Comparison of ENCODE assay signal across 8 mouse cellular contexts in genomic region chr8:120416522-120417394, GRCm38 (mm10).
DNase-seq lines count a peak whose midpoint lies in the region; ATAC-seq and TF ChIP-seq lines count a peak whose summit lies in the region.
"Had no signal": no experiment of that assay in that cellular context is flagged by ENCODE, and none has a peak within 500 bp of the region (broad histone marks: within the 10 kb centered on the region; RNA-seq: fewer than 3 reads in every experiment).

No protein-coding gene starts in this region.

- 7% methylated on average over 33 of the region's 33 CpGs for WGBS in hindbrain, postnatal 0 days
- 1% methylated on average over 33 of the region's 33 CpGs for WGBS in limb, embryonic 11.5 days
- 4% methylated on average over 33 of the region's 33 CpGs for WGBS in midbrain, embryonic 11.5 days

- ATAC-seq in hindbrain, postnatal 0 days, result peak; percentile 85
- ATAC-seq in limb, embryonic 11.5 days (ENCODE audit: insufficient number of reproducible peaks, low FRiP score, low TSS enrichment, low read depth), result peak; percentile 79
- peak; percentile 85 for ATAC-seq in midbrain, embryonic 11.5 days (ENCODE audit: low FRiP score)

- H3K9me3 ChIP-seq in hindbrain, postnatal 0 days (ENCODE audit: low read length), result no peaks in the 10 kb centered on the region
- no peaks in the 10 kb centered on the region for H3K9me3 ChIP-seq in limb, embryonic 11.5 days (ENCODE audit: control insufficient read depth, low read length)
- H3K9me3 ChIP-seq in midbrain, embryonic 11.5 days (ENCODE audit: control insufficient read depth, low read length), result no peaks in the 10 kb centered on the region

- no peaks in the 10 kb centered on the region for H3K27me3 ChIP-seq in hindbrain, postnatal 0 days (ENCODE audit: insufficient read depth, low read length)
- 0 out of 2 replicates have a peak, but pooled peaks cover 2% of the 10 kb centered on the region for H3K27me3 ChIP-seq in limb, embryonic 11.5 days (ENCODE audit: control insufficient read depth, insufficient read depth, low read length)
- H3K27me3 ChIP-seq in midbrain, embryonic 11.5 days (ENCODE audit: control insufficient read depth, insufficient read depth, low read length), result no peaks in the 10 kb centered on the region; the same call in none of the 2 replicates
- 0 out of 2 replicates have a peak, but pooled peaks cover 2% of the 10 kb centered on the region for H3K27me3 ChIP-seq in splenic B cell, adult 2 months (ENCODE audit: control insufficient read depth, insufficient read depth, low read length, poor library complexity, severe bottlenecking)

- H3K4me2 ChIP-seq in hindbrain, postnatal 0 days (ENCODE audit: low read depth, low read length), result peak overlapping the region; percentile 34
- peak overlapping the region; percentile 43 for H3K4me2 ChIP-seq in limb, embryonic 11.5 days (ENCODE audit: low read depth, severe bottlenecking)
- H3K4me2 ChIP-seq in midbrain, embryonic 11.5 days, result peak overlapping the region; percentile 31

- TF ChIP-seq POLR2A in cortical plate, adult 2 months (IDR thresholded peaks at IDR 0.05; ENCODE audit: extremely low read depth, insufficient read depth, low read length), result no peak

- H3K4me3 ChIP-seq in cortical plate, adult 2 months (ENCODE audit: insufficient read depth, low read length), result no peak overlapping the region
- no peak overlapping the region for H3K4me3 ChIP-seq in hindbrain, postnatal 0 days (ENCODE audit: low read length)
- H3K4me3 ChIP-seq in limb, embryonic 11.5 days (ENCODE audit: low read depth, low read length), result peak overlapping the region; percentile 7; the same call in 1 of the 2 replicates
- 0 out of 2 replicates have a peak overlapping the region, but pooled peaks have one; percentile 3 for H3K4me3 ChIP-seq in midbrain, embryonic 11.5 days (ENCODE audit: low read depth, low read length)

- H3K4me1 ChIP-seq in cortical plate, adult 2 months (ENCODE audit: control insufficient read depth, insufficient read depth, low read length), result peaks cover 10% of the 10 kb centered on the region
- H3K4me1 ChIP-seq in hindbrain, postnatal 0 days (ENCODE audit: insufficient read depth, low read length), result peaks cover 43% of the 10 kb centered on the region
- peaks cover 67% of the 10 kb centered on the region for H3K4me1 ChIP-seq in limb, embryonic 11.5 days (ENCODE audit: control insufficient read depth, insufficient read depth, low read length)
- peaks cover 51% of the 10 kb centered on the region for H3K4me1 ChIP-seq in midbrain, embryonic 11.5 days (ENCODE audit: control insufficient read depth, insufficient read depth, low read length)

- H3K27ac ChIP-seq in cortical plate, adult 2 months (ENCODE audit: insufficient read depth, low read length), result 0 out of 2 replicates have a peak overlapping the region, but pooled peaks have one; percentile 18
- peak overlapping the region; percentile 81 for H3K27ac ChIP-seq in hindbrain, postnatal 0 days
- peak overlapping the region; percentile 94 for H3K27ac ChIP-seq in limb, embryonic 11.5 days (replicated peaks; ENCODE audit: low read depth, low read length)
- peak overlapping the region; percentile 92 for H3K27ac ChIP-seq in midbrain, embryonic 11.5 days (ENCODE audit: low read depth, low read length)
- H3K27ac ChIP-seq: macrophage had no signal

- 0 out of 2 replicates have a peak overlapping the region, but pooled peaks have one; percentile 18 for H3K9ac ChIP-seq in hindbrain, postnatal 0 days (replicated peaks; ENCODE audit: low read length)
- peak overlapping the region; percentile 13 for H3K9ac ChIP-seq in limb, embryonic 11.5 days (ENCODE audit: low read length)
- H3K9ac ChIP-seq in midbrain, embryonic 11.5 days (ENCODE audit: low read length), result peak overlapping the region; percentile 61

- no peaks in the 10 kb centered on the region for H3K36me3 ChIP-seq in hindbrain, postnatal 0 days (ENCODE audit: insufficient read depth, low read length)
- H3K36me3 ChIP-seq in limb, embryonic 11.5 days (ENCODE audit: control insufficient read depth, insufficient read depth, low read length), result no peaks in the 10 kb centered on the region
- H3K36me3 ChIP-seq in midbrain, embryonic 11.5 days (ENCODE audit: control insufficient read depth, insufficient read depth, low read length), result no peaks in the 10 kb centered on the region
- no peaks in the 10 kb centered on the region for H3K36me3 ChIP-seq in splenic B cell, adult 2 months (ENCODE audit: control insufficient read depth, insufficient read depth, low read length, poor library complexity, severe bottlenecking)

- DNase-seq in adrenal gland, adult 2 months, result peak; percentile 76
- DNase-seq in gastrocnemius, postnatal 25 days, result peak; percentile 78
- peak; percentile 93 for DNase-seq in hindbrain, postnatal 0 days (ENCODE audit: low spot score)
- peak; percentile 83 for DNase-seq in limb, embryonic 11.5 days (ENCODE audit: low spot score)
- peak; percentile 96 for DNase-seq in midbrain, embryonic 11.5 days (ENCODE audit: low spot score, missing footprints)
- peak; percentile 70 for DNase-seq in splenic B cell, adult 2 months (ENCODE audit: low read depth, low spot score)

- TF ChIP-seq CTCF in cortical plate, adult 2 months (IDR thresholded peaks at IDR 0.05; ENCODE audit: extremely low read depth, insufficient read depth, low read length), result peak; percentile 31; the same call in 1 of the 2 replicates
- peak; percentile 56 for TF ChIP-seq CTCF in hindbrain, postnatal 0 days (IDR thresholded peaks at IDR 0.05; ENCODE audit: low read depth)

Comparison
In these comparisons a context has a peak if more than half of its experiments do, and no peak if none do; other contexts are left out.
1. H3K27ac ChIP-seq: peak in every context shown above with its lines; median percentile 94 in limb, embryonic 11.5 days; 92 in midbrain, embryonic 11.5 days; 81 in hindbrain, postnatal 0 days; 18 in cortical plate, adult 2 months.
2. H3K4me3 ChIP-seq: peak in limb, embryonic 11.5 days (single experiment) and midbrain, embryonic 11.5 days (single experiment); none in cortical plate, adult 2 months (single experiment) and hindbrain, postnatal 0 days (single experiment).
3. Peak in every context shown above with its lines, with median percentiles within 50 percentile points of each other: DNase-seq, ATAC-seq, H3K4me2 ChIP-seq and H3K9ac ChIP-seq.